Mouse (Mus musculus): ENCODE measurements around the gene Otx2. TPM values are rescaled to one million over a fixed set of nuclear protein-coding genes. Genes with fewer than 3 reads are reported as not detected.

Otx2 gene
- total RNA-seq (2015) (not detected in 2 replicates), total RNA-seq (2017) (not detected in 2 replicates)

GRCm38 (mm10) chr14:48673541-48673940 lies at the start of gene Otx2:
Otx2 (minus strand) TSS chr14:48673819.
- no peak for ATAC-seq (replicated peaks; ENCODE audit: poor library complexity)

- ATAC-seq (replicated peaks; ENCODE audit: poor library complexity), result no peak
Observed at GRCm38 (mm10) chr14:48722763-48723162, 49.1 kb upstream of the Otx2 start.

DNA sequence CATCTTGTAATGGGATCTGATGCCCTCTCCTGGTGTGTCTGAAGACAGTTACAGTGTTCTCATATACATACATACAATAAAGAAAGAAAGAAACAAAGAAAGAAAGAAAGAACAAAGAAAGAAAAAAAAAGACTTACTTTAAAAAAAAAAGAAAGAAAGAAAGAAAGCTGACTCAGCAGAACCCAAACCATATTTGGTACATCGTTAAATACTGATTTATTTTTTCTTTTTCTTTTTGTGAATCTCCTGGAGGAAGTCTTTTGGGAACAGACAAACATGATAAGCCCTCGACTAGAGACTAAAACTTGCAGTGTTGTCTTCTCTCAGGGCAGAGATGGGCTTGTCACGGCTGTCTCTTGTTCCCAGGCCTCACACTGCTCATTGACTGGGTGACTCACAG lies 45.7 kb upstream of the Otx2 start:
- no peak for ATAC-seq (replicated peaks; ENCODE audit: poor library complexity)

DNA sequence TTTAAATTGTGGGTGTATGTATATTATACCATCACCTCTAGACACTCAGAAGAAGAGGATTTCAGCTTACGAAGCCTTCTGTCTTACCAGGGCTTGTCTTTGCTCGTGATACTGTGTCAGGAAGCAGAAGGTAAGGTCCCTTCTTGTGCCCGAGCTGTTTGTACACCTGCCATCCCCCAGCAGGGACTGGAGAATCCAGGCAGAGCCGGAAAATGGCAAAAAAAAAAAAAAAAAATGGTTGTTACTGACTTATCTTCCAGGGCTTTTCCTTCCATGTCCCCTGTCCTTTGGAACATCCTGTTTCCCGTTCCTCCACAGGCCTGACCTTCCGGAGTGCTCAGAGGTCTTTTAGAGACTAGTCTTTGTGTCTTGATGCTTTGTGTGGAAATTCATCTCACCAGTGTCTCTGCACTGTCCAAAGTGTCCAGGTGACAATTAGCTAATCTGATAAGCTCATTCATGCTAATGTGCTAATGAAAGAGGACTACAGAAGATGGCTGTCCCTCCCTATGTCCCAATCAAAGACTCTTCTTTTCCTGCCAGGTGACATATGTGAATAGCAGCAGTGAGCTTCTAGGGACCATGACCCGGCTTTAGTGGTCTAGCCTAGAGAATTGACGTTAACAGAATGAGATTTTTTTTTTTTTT lies 44.1 kb upstream of the Otx2 start:
- ATAC-seq (replicated peaks; ENCODE audit: poor library complexity), result no peak

DNA sequence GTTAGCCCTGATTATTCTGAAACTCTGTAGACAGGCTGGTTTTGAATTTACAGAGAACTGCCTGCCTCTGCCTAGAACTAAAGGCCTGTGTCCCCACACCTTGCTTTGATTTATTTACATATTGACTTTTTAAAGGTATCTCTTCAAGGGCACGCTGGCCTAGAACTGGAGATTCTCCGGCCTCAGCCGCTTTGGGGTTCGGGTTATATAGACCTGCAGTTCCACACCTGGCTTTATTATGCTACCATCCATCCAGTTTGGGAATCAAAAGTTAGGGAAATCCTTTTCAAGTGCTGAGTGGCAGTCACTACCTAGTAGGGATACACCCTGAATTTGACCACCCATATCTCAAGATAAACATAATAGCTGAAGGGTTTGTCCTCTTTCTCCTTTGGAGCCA lies 42.8 kb upstream of the Otx2 start:
- no peak for ATAC-seq (replicated peaks; ENCODE audit: poor library complexity)

GRCm38 (mm10) chr14:48710871-48711370 lies 37.3 kb upstream of the Otx2 start:
- ATAC-seq (replicated peaks; ENCODE audit: poor library complexity), result no peak

DNA sequence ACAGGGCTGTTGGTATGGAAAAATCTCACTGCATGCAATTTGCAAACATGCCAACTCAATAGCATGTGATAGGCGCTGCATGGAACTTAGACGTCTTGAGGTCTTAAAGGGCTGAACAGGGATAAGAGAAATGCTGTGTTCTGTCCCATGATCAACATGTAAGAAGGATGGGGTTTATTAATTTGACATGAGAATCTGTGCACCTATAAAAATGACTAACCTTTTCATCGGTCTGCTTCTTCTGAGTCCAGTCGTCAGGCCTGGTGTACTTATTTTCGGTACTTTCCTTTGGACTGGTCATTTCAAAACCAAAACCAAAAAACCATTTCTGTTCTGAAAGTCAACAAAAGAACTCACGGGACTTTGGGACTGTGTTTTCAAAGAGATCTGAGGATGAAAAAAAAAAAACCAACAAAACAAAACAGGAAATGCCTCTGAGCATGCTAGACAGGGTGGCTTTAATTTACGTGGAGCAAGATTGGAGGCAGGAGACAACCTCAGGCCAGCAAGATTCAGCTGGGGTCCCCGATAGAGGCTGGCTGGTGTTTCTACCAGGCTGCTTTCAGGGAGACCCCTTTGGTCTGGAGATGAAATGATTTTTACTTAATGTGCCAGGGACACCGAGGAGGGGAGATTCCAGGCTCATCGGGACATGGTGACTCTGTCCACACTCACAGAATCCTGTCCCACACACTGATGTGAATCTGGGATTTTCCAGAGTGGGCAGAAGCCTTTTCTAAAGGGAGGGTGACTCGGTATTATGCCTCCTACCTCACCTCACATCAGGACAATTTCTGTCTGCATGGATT lies 36.6 kb upstream of the Otx2 start:
- ATAC-seq (replicated peaks; ENCODE audit: poor library complexity), result no peak

- no peak for ATAC-seq (replicated peaks; ENCODE audit: poor library complexity)
Observed at GRCm38 (mm10) chr14:48709371-48710061, 35.9 kb upstream of the Otx2 start.

DNA sequence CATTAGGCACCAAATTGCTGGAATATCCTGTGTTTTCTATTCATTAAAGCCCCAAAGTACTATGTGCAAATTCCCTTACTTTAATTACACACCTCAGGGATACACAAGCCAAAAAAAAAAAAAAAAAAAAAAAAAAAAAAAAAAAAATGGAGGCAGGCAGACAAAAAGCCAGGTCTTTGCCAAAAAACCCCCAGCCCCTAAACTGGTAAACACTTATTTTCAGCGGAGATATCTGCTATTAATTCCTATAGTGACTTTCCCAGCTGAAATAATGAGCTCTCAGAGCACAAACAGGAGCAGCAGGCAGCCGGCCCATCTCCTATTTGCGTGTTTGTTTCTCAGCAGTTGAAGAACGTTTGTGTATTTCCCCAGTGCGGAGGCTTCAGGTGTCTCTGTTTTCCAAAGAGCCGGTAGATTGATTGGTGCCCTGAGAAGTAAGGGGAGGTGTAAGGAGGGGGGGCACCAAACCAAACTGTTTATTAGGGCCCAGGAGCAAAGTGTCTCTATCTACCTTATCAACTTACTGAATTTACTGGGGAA lies 34.3 kb upstream of the Otx2 start:
- ATAC-seq (replicated peaks; ENCODE audit: poor library complexity), result no peak

GRCm38 (mm10) chr14:48707391-48707790 lies 33.8 kb upstream of the Otx2 start:
- no peak for ATAC-seq (replicated peaks; ENCODE audit: poor library complexity)

- no peak for ATAC-seq (replicated peaks; ENCODE audit: poor library complexity)
Observed at GRCm38 (mm10) chr14:48700790-48701370, 27.3 kb upstream of the Otx2 start.

DNA sequence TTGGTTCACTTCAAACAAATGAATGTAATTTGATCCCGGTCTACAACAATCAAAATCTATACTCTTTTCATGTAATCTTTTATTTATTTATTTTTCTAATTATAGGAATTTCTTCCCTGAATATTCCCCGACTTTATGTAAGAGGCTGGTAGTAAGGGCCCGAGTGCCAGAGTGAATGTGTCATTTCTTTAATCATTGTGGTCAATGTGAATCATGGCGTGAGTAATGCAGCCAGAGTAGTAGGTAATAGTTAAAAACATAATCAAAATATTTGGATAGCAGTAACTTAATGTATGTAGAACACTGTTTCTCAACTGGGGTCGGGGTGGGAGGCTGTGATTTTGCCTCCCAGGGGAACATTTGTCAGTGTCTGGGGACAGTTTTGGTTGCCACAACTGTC lies 6.0 kb upstream of the Otx2 start:
- no peak for ATAC-seq (replicated peaks; ENCODE audit: poor library complexity)

GRCm38 (mm10) chr14:48678674-48679073 lies 5.1 kb upstream of the Otx2 start:
- no peak for ATAC-seq (replicated peaks; ENCODE audit: poor library complexity)

DNA sequence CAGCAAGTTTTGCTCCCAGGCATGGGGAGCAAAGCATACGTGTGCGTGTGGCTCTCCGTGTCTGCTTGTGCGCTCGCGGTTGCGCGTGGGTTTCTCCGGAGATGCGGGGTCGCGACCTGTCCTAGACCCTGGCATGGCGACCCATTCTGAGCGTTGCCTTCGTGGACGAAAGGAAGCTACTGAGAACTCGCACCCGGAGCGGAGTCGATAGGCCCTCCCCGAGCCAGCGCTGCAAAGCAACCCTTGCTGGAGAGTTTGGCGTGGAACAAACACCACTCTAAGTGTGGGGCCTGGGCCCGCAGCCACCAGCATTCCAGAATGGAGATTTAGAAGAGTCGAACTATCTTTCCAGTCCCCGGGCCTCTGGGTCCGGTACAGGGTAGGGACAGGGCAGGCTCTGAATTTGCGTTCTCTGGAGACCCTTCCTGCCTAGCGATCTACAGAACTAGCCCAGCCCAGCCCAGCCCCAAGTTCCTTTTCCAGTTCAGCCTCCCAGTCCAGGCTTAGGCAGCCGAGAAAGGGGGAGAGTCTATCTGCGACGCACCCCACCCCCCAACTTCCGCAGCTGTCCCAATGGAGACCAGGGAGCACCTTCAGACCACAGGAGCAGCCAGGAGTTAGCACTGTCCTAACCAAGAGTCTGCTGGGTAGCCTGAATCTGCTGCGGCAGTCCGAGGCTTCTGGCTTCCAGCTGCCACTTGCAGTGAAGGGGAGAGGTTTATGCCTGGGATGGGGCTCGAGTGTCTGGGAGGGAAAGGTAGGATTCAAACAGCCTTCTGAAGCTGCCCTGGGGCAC lies 615 bp upstream of the Otx2 start:
- ATAC-seq (replicated peaks; ENCODE audit: poor library complexity), result no peak

DNA sequence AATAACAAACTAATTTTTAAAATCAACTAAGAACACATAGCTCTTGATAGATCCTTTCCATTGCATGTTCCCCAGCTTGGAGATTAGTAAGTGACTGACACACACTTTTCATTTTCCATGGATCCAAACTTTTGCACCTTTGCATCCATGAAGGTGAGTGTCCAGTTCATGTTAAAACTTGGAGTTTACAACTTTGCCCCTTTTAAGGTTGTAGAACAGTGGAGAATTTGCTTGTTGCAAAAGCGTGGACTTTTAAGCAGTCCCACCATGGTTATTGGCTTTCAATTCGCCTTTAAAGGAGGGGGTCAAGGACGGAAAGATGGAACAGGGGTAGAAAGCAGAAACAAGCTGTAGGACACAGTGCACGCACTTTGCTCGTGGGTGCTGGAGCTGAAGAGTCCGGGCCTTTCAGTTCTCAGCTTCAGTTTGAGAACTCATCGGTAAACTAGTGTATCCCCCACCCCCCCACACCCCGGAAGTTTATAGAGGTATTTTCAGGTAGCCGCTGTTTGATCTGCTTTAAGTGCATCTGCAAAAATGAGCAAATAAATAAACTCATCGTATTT lies 925 bp downstream of the Otx2 start:
- ATAC-seq (replicated peaks; ENCODE audit: poor library complexity), result no peak

GRCm38 (mm10) chr14:48671480-48672240 lies 2.0 kb downstream of the Otx2 start:
- ATAC-seq (replicated peaks; ENCODE audit: poor library complexity), result no peak

GRCm38 (mm10) chr14:48670761-48671479 lies 2.7 kb downstream of the Otx2 start:
- no peak for ATAC-seq (replicated peaks; ENCODE audit: poor library complexity)

DNA sequence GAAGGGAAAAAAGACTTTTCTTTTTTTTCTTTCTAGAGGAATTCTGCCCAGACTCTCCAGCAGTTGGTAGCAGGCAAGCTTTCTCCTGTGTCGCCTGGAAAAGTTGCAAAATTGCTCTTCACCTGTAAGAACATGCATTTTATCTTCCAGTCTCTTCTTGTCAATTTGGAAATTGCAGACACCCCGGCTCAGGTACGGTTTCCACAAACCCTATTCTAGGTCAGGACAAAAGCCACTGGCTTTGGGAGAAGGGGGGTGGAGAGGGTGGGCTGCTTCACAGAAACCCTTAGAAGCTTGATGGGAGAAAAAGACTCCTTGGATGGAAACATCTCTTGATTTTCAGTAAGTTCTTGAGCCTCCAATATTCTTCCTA lies 3.4 kb downstream of the Otx2 start:
- ATAC-seq (replicated peaks; ENCODE audit: poor library complexity), result no peak

Data from megakaryocyte progenitor cell, adult 5-6 weeks (primary cell).